Mouse (Mus musculus): ENCODE measurements at regions not wholly inside any gene's neighbourhood (a gene's known extent, or its start where the extent isn't known, plus 50 kb on each side); places are given as distances from the start of the nearest gene placed in this dataset.
A peak's percentile ranks its signal among the peaks of the same experiment; 100 is the strongest.

DNA sequence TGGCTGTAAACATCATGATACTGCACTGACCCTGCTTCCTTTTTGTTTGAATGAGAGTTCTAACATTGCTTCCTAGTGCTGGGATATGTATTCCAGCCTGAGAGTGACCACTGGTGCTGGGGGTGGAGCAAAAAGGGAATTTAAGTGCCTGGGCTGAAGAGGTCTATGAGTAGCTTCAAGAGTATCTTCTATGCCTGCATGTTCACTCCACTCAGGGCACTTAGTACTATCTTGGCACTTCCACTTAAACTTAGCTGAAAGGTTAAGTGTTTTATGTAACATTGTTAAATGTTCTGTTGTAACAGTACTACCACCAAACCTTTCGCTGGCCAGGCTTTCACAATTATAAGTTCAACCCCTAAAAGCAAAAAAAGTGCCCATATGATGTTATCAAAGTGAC is 63.5 kb upstream of the Gabrq start:
- no peak overlapping the region for H3K4me3 ChIP-seq (replicated peaks; ENCODE audit: extremely low read depth, low read depth, low read length)
- no peaks in the 10 kb centered on the region for H3K4me1 ChIP-seq (ENCODE audit: control insufficient read depth, insufficient read depth, low read length)
- DNase-seq: peak; percentile 2
- TF ChIP-seq CTCF (IDR thresholded peaks at IDR 0.05; ENCODE audit: insufficient read depth, low read length) (no peak), POLR2A (IDR thresholded peaks at IDR 0.05; ENCODE audit: borderline replicate concordance, extremely low read depth, low read depth, low read length) (no peak)
- WGBS: 53% methylated on average over 1 of the region's 1 CpGs

Measured in lung, adult 2 months (tissue).